Mouse (Mus musculus): Measurements from ENCODE around the gene Psmc3ip. TPM values are rescaled to one million over a fixed set of nuclear protein-coding genes. Genes with fewer than 3 reads are reported as not detected.

Psmc3ip gene
- polyA plus RNA-seq, 1 experiment from 2014 or later, result 44.1 TPM

DNA sequence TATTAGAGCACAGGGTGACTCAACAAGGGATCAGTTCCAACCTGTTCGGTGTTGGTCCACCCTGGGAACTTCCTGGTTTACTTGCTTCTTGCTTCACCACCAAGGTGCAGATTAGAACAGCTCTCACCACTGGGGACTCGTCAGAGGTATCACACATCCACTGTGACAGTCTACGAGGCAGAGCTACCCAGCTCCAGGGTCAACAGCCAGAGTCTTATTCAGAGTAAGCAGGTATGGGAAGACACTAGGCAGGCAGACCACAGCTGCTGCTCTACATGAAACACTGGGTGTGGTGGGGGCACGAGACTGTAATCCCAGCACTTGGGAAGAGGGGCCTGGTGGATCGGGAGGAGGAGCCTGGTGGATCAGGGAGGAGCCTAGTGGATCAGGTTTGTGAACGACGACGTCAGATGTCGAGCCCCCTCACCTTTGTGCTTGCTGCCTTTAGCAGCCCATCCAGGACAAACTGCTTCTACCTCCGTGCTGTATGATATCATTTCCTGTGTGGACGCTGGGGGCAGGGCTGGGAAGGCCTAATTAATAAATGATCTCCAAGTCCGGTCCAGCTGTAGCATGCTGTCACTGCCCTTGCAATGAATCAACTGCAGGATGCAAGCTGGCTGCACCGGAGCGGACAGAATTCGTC is 43.4 kb upstream of the Psmc3ip start:
- WGBS, result 17% methylated on average over 15 of the region's 15 CpGs
- H3K4me3 ChIP-seq (ENCODE audit: low read depth, low read length), result peak overlapping the region; percentile 17; the same call in 1 of the 2 replicates
- DNase-seq, result peak; percentile 69

DNA sequence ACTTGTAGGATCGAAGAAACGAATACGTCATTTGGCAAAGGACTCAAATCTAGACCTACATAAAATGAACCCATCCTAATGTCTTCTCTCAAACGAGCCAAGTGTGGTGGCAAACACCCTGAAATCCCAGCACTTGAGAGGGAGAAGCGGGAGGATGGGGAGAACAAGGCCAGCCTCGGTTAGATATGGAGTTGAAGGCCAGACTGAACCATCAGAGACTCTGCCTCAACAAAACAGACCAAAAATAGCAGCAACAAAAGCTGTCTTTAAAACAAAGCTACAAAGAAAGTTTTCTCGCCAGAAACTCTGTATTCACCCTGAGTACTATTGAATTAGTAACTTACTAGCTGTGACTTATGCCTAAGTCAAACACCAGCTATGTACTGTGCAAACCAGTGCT is 41.8 kb upstream of the Psmc3ip start:
- no peak overlapping the region for H3K9ac ChIP-seq

More for the DNA sequence above, 43.4 kb upstream of the Psmc3ip start:
- H3K9ac ChIP-seq, result no peak overlapping the region
- H3K27ac ChIP-seq (ENCODE audit: low read depth), result peak overlapping the region; percentile 50
- 0 out of 2 replicates have a peak, but pooled peaks have one; percentile 9 for TF ChIP-seq CTCF (IDR thresholded peaks at IDR 0.05; ENCODE audit: low read depth)
- H3K4me2 ChIP-seq, result peak overlapping the region; percentile 46
- H3K9me3 ChIP-seq (ENCODE audit: low read depth, low read length), result no peaks in the 10 kb centered on the region
- H3K27me3 ChIP-seq (ENCODE audit: insufficient read depth, low read length), result peaks cover 9% of the 10 kb centered on the region; the same call in 1 of the 2 replicates
- H3K4me1 ChIP-seq (ENCODE audit: insufficient read depth), result peaks cover 11% of the 10 kb centered on the region
- H3K36me3 ChIP-seq (ENCODE audit: insufficient read depth), result no peaks in the 10 kb centered on the region
- ATAC-seq (ENCODE audit: insufficient read depth), result peak; percentile 55; the same call in 1 of the 2 replicates

DNA sequence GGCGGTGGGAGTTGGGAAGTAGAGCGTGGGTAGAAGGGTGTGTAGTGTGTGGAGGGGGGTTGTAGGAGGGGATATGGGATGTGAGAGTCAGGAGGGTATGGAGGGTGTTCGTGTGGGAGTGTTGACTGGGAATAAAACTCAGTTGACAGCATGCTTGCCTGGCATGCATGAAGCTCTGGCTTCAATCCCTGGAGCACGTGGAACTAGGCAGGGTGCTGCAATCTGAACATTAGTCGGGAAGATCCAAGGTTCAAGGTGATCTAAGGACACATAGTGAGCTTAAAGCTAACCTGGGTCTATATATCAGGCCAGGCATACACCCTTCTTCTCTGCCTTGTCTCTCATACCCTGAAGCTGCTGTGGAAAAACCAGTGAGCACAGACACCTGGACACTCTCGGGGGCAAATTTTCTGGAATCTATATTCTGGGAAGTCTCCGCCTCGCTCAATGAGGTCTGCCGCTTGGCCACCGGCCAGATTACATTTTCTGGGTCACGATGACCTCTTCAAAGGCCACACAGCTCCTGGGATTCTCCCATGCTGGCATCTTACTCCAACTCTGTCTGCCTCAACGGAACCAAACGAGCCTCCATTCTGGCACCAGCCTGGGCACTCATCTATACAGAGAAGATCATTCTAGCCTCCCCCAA is 39.1 kb upstream of the Psmc3ip start:
- WGBS, result 70% methylated on average over 13 of the region's 13 CpGs
- Histone ChIP-seq H3K4me1 (ENCODE audit: insufficient read depth) (peaks cover 5% of the 10 kb centered on the region; the same call in 1 of the 2 replicates), H3K4me2 (no peak overlapping the region), H3K9ac (no peak overlapping the region), H3K36me3 (ENCODE audit: insufficient read depth) (no peaks in the 10 kb centered on the region), H3K27ac (ENCODE audit: low read depth) (no peak overlapping the region), H3K9me3 (ENCODE audit: low read depth, low read length) (no peaks in the 10 kb centered on the region), H3K4me3 (ENCODE audit: low read depth, low read length) (no peak overlapping the region), H3K27me3 (ENCODE audit: insufficient read depth, low read length) (0 out of 2 replicates have a peak, but pooled peaks cover under 1% of the 10 kb centered on the region)
- DNase-seq, result no peak
- TF ChIP-seq CTCF (IDR thresholded peaks at IDR 0.05; ENCODE audit: low read depth), result no peak
- ATAC-seq (ENCODE audit: insufficient read depth), result no peak

More for the DNA sequence above, 41.8 kb upstream of the Psmc3ip start:
- no peak for TF ChIP-seq CTCF (IDR thresholded peaks at IDR 0.05; ENCODE audit: low read depth)
- DNase-seq (no peak), ATAC-seq (ENCODE audit: insufficient read depth) (no peak)
- no peaks in the 10 kb centered on the region for H3K36me3 ChIP-seq (ENCODE audit: insufficient read depth)
- peak overlapping the region; percentile 3; the same call in 1 of the 2 replicates for H3K27ac ChIP-seq (ENCODE audit: low read depth)
- H3K4me3 ChIP-seq (ENCODE audit: low read depth, low read length), result no peak overlapping the region
- H3K27me3 ChIP-seq (ENCODE audit: insufficient read depth, low read length), result peaks cover 9% of the 10 kb centered on the region; the same call in 1 of the 2 replicates
- WGBS, result 59% methylated on average over 7 of the region's 7 CpGs
- H3K4me1 ChIP-seq (ENCODE audit: insufficient read depth), result peaks cover 11% of the 10 kb centered on the region
- no peak overlapping the region for H3K4me2 ChIP-seq
- no peaks in the 10 kb centered on the region for H3K9me3 ChIP-seq (ENCODE audit: low read depth, low read length)

DNA sequence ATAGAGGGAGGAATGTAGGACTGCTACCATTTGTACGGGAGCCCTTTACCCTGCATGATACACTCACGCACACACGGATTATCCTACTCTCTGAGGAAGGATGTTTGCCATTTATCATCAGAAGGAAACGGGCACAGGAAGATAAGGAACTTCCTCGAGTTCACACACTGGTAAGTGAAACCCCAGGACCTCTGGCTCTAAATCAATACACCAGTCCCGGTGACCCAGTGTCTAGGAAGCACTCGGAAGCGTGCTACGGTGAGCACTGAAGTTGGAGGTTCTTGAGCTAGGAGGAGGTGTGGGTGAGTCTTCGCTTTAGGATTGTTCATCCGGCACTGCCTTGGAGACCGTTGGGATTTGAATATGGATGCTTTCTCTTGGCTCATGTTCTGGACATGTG is 37.8 kb upstream of the Psmc3ip start:
- H3K27me3 ChIP-seq (ENCODE audit: insufficient read depth, low read length), result no peaks in the 10 kb centered on the region
- H3K4me3 ChIP-seq (ENCODE audit: low read depth, low read length), result no peak overlapping the region
- no peak for ATAC-seq (ENCODE audit: insufficient read depth)
- no peaks in the 10 kb centered on the region for H3K4me1 ChIP-seq (ENCODE audit: insufficient read depth)
- H3K4me2 ChIP-seq, result no peak overlapping the region
- no peaks in the 10 kb centered on the region for H3K9me3 ChIP-seq (ENCODE audit: low read depth, low read length)
- peak; percentile 37 for DNase-seq
- no peak overlapping the region for H3K27ac ChIP-seq (ENCODE audit: low read depth)
- 47% methylated on average over 12 of the region's 12 CpGs for WGBS
- H3K9ac ChIP-seq, result no peak overlapping the region
- TF ChIP-seq CTCF (IDR thresholded peaks at IDR 0.05; ENCODE audit: low read depth), result no peak
- H3K36me3 ChIP-seq (ENCODE audit: insufficient read depth), result no peaks in the 10 kb centered on the region

DNA sequence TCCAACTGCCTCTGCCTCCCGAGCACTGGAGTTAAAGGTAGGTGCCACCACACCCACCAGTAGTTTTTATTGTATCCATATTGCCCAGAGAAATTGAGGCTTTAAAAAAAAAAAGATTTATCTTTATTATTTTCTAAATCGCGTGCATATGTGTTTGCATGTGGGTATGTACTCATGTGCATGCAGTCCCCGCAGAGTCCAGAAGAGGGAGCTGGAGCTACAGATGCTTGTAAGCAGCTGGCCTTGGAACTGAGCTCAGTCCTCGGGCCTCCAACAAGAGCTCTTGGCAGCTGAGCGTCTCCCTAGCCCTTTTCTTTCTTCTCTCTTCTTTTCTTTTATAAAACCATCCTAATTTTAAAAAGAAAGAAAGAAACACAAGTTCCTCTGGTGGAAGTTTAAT is 36.5 kb upstream of the Psmc3ip start:
- no peaks in the 10 kb centered on the region for H3K9me3 ChIP-seq (ENCODE audit: low read depth, low read length)
- peaks cover under 1% of the 10 kb centered on the region; the same call in 1 of the 2 replicates for H3K36me3 ChIP-seq (ENCODE audit: insufficient read depth)
- TF ChIP-seq CTCF (IDR thresholded peaks at IDR 0.05; ENCODE audit: low read depth), result peak; percentile 51
- ATAC-seq (ENCODE audit: insufficient read depth) (no peak), DNase-seq (peak; percentile 69)
- 86% methylated on average over 6 of the region's 6 CpGs for whole genome bisulfite sequencing
- H3K4me2 ChIP-seq, result no peak overlapping the region
- H3K9ac ChIP-seq, result no peak overlapping the region
- no peaks in the 10 kb centered on the region for H3K27me3 ChIP-seq (ENCODE audit: insufficient read depth, low read length)
- no peaks in the 10 kb centered on the region for H3K4me1 ChIP-seq (ENCODE audit: insufficient read depth)
- no peak overlapping the region for H3K4me3 ChIP-seq (ENCODE audit: low read depth, low read length)
- no peak overlapping the region for H3K27ac ChIP-seq (ENCODE audit: low read depth)

DNA sequence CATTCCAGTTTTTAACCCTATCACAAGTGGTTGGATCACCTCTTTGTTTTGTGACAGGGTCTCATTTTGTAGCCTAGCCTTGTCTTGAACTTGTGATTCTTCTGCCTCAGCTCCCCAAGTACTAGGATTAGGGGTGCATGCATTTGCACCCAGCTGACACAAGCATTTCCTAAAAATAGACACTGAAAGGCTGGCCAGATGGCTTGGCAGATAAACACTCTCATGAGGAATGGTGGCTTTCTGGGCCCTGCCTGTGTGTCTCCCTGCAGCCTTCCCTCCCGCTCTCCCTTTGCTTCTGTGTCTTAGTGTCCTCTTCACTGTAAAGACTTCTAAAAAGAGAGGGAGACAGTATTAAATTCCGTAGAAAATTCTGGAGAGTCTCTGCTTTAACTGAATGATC is 36.0 kb upstream of the Psmc3ip start:
- no peak overlapping the region for H3K9ac ChIP-seq
- no peak for DNase-seq

DNA sequence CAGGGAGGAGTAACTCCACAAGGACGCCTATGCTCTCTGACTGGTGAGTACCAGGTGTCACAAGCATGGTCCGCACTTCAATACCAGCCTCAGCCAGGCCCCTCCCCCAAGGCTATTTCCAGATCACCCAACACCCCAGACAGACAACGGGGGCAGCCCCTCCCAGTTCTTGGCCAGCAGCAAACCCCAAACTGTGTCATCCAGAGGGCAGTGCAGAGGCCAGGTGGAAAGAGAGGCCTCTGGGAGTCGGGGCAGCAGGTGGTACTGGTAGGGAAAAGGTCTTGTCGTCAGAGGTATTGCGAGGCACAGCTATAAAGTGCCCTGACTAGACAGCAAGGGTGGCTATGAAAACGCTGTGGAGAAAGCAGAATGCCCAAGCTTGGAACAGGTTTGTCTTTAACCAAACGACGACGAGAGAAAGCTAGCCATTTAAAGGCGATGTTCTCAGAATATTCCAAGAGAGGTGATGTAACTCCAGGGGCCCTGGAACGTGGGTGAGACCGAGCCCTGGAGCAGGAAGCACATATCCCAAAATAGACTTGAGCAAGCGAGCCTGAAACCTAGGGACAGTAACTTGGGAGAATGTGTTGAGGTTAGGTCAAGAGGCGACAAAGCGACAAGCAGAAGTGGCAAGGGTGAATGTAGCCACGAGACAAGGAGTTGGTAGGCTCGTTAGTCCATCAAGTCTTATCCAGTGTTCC is 35.0 kb upstream of the Psmc3ip start:
- Histone ChIP-seq H3K27ac (ENCODE audit: low read depth) (peak overlapping the region; percentile 36; the same call in 1 of the 2 replicates), H3K4me1 (ENCODE audit: insufficient read depth) (no peaks in the 10 kb centered on the region), H3K4me3 (ENCODE audit: low read depth, low read length) (no peak overlapping the region), H3K4me2 (no peak overlapping the region), H3K36me3 (ENCODE audit: insufficient read depth) (peaks cover 15% of the 10 kb centered on the region), H3K9me3 (ENCODE audit: low read depth, low read length) (no peaks in the 10 kb centered on the region), H3K9ac (no peak overlapping the region), H3K27me3 (ENCODE audit: insufficient read depth, low read length) (no peaks in the 10 kb centered on the region)
- no peak for TF ChIP-seq CTCF (IDR thresholded peaks at IDR 0.05; ENCODE audit: low read depth)
- no peak for ATAC-seq (ENCODE audit: insufficient read depth)
- 34% methylated on average over 18 of the region's 18 CpGs for WGBS
- DNase-seq, result no peak

More for the DNA sequence above, 36.0 kb upstream of the Psmc3ip start:
- no peak for ATAC-seq (ENCODE audit: insufficient read depth)
- 89% methylated on average over 2 of the region's 2 CpGs for WGBS
- H3K36me3 ChIP-seq (ENCODE audit: insufficient read depth), result peaks cover 5% of the 10 kb centered on the region
- H3K4me2 ChIP-seq, result no peak overlapping the region
- H3K4me3 ChIP-seq (ENCODE audit: low read depth, low read length), result no peak overlapping the region
- TF ChIP-seq CTCF (IDR thresholded peaks at IDR 0.05; ENCODE audit: low read depth), result no peak
- no peaks in the 10 kb centered on the region for H3K4me1 ChIP-seq (ENCODE audit: insufficient read depth)
- no peak overlapping the region for H3K27ac ChIP-seq (ENCODE audit: low read depth)
- H3K9me3 ChIP-seq (ENCODE audit: low read depth, low read length), result no peaks in the 10 kb centered on the region
- H3K27me3 ChIP-seq (ENCODE audit: insufficient read depth, low read length), result no peaks in the 10 kb centered on the region

Data from lung, embryonic 14.5 days (tissue).